Mouse (Mus musculus): ENCODE data around the gene Mapkapk3. TPM values are rescaled to one million over a fixed set of nuclear protein-coding genes. Genes with fewer than 3 reads are reported as not detected.

Mapkapk3 gene
- polyA plus RNA-seq, 1 experiment, result 28.2 TPM

GRCm38 (mm10) chr9:107296501-107296965, 6.9 kb upstream of the Mapkapk3 start:
- under 1% methylated on average over 31 of the region's 31 CpGs for WGBS
- peak; percentile 93 for DNase-seq (ENCODE audit: low read depth, low spot score)

- WGBS, result 0% methylated on average over 14 of the region's 14 CpGs
These were observed 6.4 kb upstream of the Mapkapk3 start for GRCm38 (mm10) chr9:107296041-107296440.

DNA sequence AAGGTAGTCTGAATTCAATTTTAAA, 6.2 kb upstream of the Mapkapk3 start, which contains the start of gene Cish:
Cish (plus strand) TSS at position 11 of the 25 bp plus-strand sequence.
- DNase-seq (ENCODE audit: low read depth, low spot score), result no peak

More at GRCm38 (mm10) chr9:107296041-107296440, 6.4 kb upstream of the Mapkapk3 start:
- DNase-seq (ENCODE audit: low read depth, low spot score), result no peak

DNA sequence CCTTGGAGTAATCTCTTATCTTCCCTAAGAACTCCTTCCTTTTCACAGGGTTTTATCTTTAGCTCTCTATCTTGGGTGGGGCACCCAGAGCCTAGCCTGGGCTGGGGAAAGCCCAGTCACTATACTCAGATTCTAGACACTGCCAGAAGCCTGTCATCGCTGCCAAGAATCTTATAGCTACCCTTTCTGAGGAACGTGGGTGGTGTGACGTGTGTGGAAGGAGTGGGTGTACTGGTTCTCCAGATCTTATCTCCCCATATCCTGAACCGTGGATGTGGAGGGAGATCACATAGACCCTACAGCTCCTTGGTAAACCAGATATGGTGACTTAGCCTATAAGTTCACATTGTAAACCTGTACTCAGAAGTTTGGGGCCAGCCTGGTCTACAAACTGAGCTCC, 5.9 kb upstream of the Mapkapk3 start:
- DNase-seq (ENCODE audit: low read depth, low spot score), result no peak
- WGBS, result 23% methylated on average over 4 of the region's 4 CpGs

- 3% methylated on average over 6 of the region's 6 CpGs for WGBS
- DNase-seq (ENCODE audit: low read depth, low spot score), result no peak
These were observed 4.6 kb upstream of the Mapkapk3 start for GRCm38 (mm10) chr9:107294249-107294648.

- DNase-seq (ENCODE audit: low read depth, low spot score), result no peak
- WGBS, result 28% methylated on average over 10 of the region's 10 CpGs
These were observed 1.2 kb upstream of the Mapkapk3 start for GRCm38 (mm10) chr9:107290897-107291296.

- DNase-seq (ENCODE audit: low read depth, low spot score), result no peak
- WGBS, result 18% methylated on average over 8 of the region's 8 CpGs
These were observed 966 bp downstream of the Mapkapk3 start for GRCm38 (mm10) chr9:107288711-107289110.

DNA sequence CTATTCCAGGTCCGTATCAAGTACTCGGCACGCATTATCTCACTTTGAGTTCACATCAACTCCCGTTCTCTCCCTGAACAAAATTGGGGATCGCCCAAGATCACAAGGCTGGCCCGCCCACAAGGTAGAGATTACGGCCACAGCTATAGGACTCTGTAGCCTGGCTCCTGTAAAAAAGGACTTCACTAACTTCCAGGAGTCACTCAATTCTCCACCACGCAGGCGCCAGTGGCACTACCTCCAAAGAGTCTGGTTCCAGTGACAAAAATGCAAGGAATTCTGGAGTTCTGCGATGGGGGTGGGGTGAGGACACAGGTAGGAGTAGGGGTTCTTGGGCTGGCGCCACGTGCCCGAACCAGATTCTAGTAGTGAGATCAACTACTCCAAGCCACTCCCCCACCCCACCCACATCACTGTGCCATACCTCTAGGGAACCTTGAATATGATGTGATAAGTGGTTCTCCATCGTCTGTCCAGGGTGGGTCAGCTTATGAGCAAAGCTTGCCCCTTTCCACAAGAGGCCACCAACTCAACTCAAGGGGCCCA, 1.5 kb downstream of the Mapkapk3 start:
- DNase-seq (ENCODE audit: low read depth, low spot score), result no peak
- 80% methylated on average over 14 of the region's 14 CpGs for WGBS

DNA sequence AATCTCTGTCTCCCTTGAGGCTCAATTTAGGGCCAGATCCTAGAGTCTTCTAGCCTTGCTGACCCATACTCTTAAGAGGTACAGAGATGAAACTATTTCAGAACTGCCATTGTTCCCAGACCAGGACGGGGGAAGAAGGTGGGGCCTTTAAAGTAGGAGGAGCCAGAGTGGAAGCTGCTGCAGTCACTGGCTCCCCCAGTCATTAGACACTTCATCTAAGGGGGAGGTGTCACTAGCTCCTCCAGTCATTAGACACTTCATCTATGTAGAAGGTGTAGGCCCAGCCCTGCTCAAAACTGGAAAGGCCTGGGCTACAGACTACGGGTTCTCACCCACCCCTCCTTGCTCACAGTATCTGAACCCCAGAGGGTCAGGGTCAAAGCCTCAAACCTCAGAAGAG, 2.4 kb downstream of the Mapkapk3 start:
- WGBS, result 58% methylated on average over 2 of the region's 2 CpGs
- DNase-seq (ENCODE audit: low read depth, low spot score), result no peak

DNA sequence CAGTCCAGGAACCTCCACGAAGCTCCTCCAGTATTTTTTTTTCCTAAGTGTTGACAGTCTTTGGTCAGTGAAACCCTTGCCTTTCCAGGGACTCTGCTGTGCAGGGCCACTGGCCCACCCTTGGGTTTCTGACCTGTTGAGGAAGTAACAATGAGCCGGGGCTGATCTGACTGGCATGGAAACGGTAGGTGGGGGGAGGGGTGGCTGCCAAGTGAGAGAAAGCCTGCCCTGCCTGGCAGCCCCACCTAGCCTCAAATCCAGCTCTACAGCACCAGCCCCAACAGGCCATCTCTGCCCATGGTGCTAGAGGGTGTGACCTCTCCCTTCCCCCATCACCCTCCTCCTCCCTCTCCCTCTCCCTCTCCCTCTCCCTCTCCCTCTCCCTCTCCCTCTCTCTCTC, 4.7 kb downstream of the Mapkapk3 start:
- 16% methylated on average over 3 of the region's 3 CpGs for WGBS
- no peak for DNase-seq (ENCODE audit: low read depth, low spot score)

GRCm38 (mm10) chr9:107282951-107283350, 6.7 kb downstream of the Mapkapk3 start:
- 93% methylated on average over 9 of the region's 9 CpGs for WGBS
- no peak for DNase-seq (ENCODE audit: low read depth, low spot score)

GRCm38 (mm10) chr9:107281241-107281987, 8.3 kb downstream of the Mapkapk3 start:
- no peak for DNase-seq (ENCODE audit: low read depth, low spot score)
- WGBS, result 87% methylated on average over 5 of the region's 5 CpGs

GRCm38 (mm10) chr9:107280322-107281027, 9.2 kb downstream of the Mapkapk3 start:
- WGBS, result 38% methylated on average over 13 of the region's 13 CpGs
- DNase-seq (ENCODE audit: low read depth, low spot score), result no peak

DNA sequence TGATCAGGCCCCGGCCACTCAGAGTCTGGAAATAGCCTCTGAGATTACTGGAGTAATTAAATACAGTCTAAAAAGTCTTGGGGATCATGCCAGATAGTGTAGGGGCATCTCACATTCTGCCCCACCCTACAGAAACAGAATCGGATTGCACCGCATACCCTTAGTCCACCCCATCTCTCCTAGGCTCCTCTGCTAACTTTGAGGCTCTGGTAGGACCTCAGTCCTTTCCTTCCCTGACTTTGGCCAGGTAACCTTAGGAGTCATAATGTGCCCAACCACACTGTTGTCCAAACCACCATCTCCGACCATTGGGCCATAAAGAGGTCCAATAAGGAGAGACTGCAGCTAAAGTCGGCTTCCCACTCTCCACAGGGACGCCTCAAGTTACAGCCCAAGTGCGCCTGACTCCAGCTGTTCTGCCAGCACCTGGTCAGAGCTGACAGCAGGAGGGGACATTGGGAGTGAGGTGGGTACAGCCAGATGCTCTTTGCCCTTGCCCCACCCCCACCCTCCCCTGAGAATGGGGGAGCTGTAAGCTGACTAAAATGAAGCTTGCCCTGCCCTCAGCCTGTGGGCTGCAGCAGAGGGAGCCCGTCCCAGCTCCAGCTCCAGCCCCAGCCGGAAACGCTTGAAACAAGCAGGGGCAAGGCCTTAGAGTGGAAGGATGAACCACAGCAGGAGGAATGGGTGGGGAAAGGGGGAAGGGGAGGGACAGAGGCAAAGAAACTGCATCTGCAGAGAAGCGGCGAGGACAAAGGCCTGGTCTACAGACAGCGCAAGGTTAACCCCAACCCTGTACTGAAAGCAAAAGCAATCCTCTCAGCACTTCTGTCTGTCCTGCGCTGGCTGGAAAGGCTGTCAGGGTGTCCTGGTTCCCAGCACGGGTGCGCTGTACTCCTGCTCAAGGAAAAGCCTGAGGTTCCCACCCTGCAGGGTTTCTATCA, 10.0 kb downstream of the Mapkapk3 start:
- no peak for DNase-seq (ENCODE audit: low read depth, low spot score)
- 18% methylated on average over 16 of the region's 16 CpGs for WGBS

GRCm38 (mm10) chr9:107278527-107279377, 10.9 kb downstream of the Mapkapk3 start:
- 35% methylated on average over 8 of the region's 8 CpGs for WGBS
- DNase-seq (ENCODE audit: low read depth, low spot score), result no peak

DNA sequence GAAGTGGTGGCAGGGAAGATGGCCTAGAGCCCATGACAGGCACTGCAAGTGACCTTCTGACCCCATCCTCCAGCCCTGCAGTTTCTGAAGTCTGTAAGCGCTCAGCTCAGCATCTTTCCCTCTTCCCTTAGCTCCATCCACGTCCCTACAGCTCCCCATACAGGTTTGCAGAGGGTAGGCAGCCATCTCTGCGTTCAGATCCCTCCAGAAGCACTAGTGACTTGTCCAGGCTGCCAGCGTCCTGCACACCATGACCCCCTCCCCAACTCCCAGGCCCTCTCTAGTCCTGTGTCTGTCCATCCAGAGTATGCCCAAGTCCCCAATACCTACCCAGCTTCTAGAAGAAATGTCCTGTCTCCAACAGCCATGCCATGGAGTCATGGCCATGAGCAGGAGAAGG, 11.6 kb downstream of the Mapkapk3 start:
- no peak for DNase-seq (ENCODE audit: low read depth, low spot score)
- WGBS, result 77% methylated on average over 4 of the region's 4 CpGs

DNA sequence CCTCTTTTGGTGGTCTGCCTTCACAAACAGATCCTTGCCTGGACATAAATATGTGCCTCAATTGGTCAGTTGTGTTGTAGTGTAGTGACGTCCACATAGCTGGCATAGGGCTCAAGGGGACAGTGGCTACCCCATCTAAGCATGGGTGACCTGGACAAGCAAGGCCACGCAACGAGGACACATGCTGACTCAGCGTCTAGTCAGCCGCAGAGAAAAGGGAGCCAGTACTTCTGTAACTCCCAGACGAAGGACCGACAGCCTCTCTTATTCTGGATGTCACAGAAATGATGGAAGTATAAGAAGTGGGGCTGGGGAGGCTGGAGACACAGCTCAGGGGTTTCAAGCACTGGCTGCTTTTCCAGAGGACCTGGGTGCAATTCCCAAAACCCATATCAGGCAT, 12.1 kb downstream of the Mapkapk3 start:
- 89% methylated on average over 7 of the region's 7 CpGs for WGBS
- DNase-seq (ENCODE audit: low read depth, low spot score), result no peak

GRCm38 (mm10) chr9:107275710-107276109, 14.0 kb downstream of the Mapkapk3 start:
- no peak for DNase-seq (ENCODE audit: low read depth, low spot score)
- 90% methylated on average over 5 of the region's 5 CpGs for WGBS

GRCm38 (mm10) chr9:107274751-107275150, 14.9 kb downstream of the Mapkapk3 start:
- WGBS, result 89% methylated on average over 6 of the region's 6 CpGs
- no peak for DNase-seq (ENCODE audit: low read depth, low spot score)
